Mouse (Mus musculus) CH12.LX (cell line): ENCODE measurements around the gene Extl2.

Experiments used
- BHLHE40 ChIP-seq: IDR thresholded peaks from 2 replicates; pipeline ENCODE4 v1.6.1; 2011; ENCODE audit warnings: mild to moderate bottlenecking, low read depth, low read length, improper control_type of control experiment
- CHD1 ChIP-seq: IDR thresholded peaks from 2 replicates; pipeline ENCODE4 v1.6.1; 2012; ENCODE audit warnings: low read depth, low read length, improper control_type of control experiment, inconsistent platforms
- CTCF ChIP-seq, 2 experiments: IDR thresholded peaks in 1 of 2; conservative IDR thresholded peaks in 1 of 2; 2 replicates each; pipeline ENCODE4 v1.5.1; 2011 to 2012; ENCODE audit warnings: low read depth in 2 of 2, low read length in 2 of 2, improper control_type of control experiment in 1 of 2, inconsistent platforms in 1 of 2, mild to moderate bottlenecking in 1 of 2, moderate library complexity in 1 of 2
- JUN ChIP-seq: IDR thresholded peaks from 2 replicates; pipeline ENCODE4 v1.6.1; 2011; ENCODE audit warnings: low read depth, mild to moderate bottlenecking, low read length, improper control_type of control experiment, moderate library complexity; ENCODE audit not compliant: insufficient read depth
- MAFK ChIP-seq: IDR thresholded peaks from 2 replicates; pipeline ENCODE4 v1.6.1; 2011; ENCODE audit warnings: low read length, improper control_type of control experiment; ENCODE audit not compliant: insufficient replicate concordance
- MXI1 ChIP-seq: IDR thresholded peaks from 2 replicates; pipeline ENCODE4 v1.6.1; 2011; ENCODE audit warnings: mild to moderate bottlenecking, low read depth, low read length, improper control_type of control experiment
- NRF1 ChIP-seq: IDR thresholded peaks from 2 replicates; pipeline ENCODE4 v1.6.1; 2014; ENCODE audit warnings: low read depth, mild to moderate bottlenecking, inconsistent platforms, low read length, improper control_type of control experiment, moderate library complexity
- POLR2A ChIP-seq: IDR thresholded peaks from 2 replicates; pipeline ENCODE4 v1.6.1; 2011; ENCODE audit warnings: low read depth, mild to moderate bottlenecking, improper control_type of control experiment, low read length
- POLR2AphosphoS2 ChIP-seq: IDR thresholded peaks from 2 replicates; pipeline ENCODE4 v1.6.1; 2011; ENCODE audit warnings: low read depth, low read length, improper control_type of control experiment
- TBP ChIP-seq: conservative IDR thresholded peaks from 2 replicates; pipeline ENCODE4 v1.6.1; 2011; ENCODE audit warnings: low read depth, low read length, improper control_type of control experiment
- TCF12 ChIP-seq: IDR thresholded peaks from 2 replicates; pipeline ENCODE4 v1.6.1; 2014; ENCODE audit warnings: low read depth, mild to moderate bottlenecking, inconsistent platforms, low read length, improper control_type of control experiment
- USF1 ChIP-seq: IDR thresholded peaks from 2 replicates; pipeline ENCODE4 v1.6.1; 2014; ENCODE audit warnings: low read depth, mild to moderate bottlenecking, inconsistent platforms, low read length, improper control_type of control experiment
- ZC3H11A ChIP-seq: IDR thresholded peaks from 2 replicates; pipeline ENCODE4 v1.6.1; 2012; ENCODE audit warnings: low read depth, mild to moderate bottlenecking, inconsistent platforms, low read length, improper control_type of control experiment

GRCm38 (mm10) chr3:116025701-116026100 lies 18.4 kb downstream of the Extl2 start:
- TF ChIP-seq TBP (no peak), USF1 (no peak), TCF12 (no peak), NRF1 (no peak), CTCF (conservative IDR thresholded peaks at IDR 0.05 in 1 of 2, IDR thresholded peaks at IDR 0.05 in 1 of 2; ENCODE audit: low read depth in 2 of 2, low read length in 2 of 2) (no peak), BHLHE40 (no peak), POLR2AphosphoS2 (no peak), POLR2A (no peak), CHD1 (no peak), MXI1 (no peak), JUN (no peak), ZC3H11A (no peak), MAFK (no peak)
